Mouse (Mus musculus) central nervous system, embryonic 11.5 days (tissue): ENCODE results near the gene Cnot4. TPM values are rescaled to one million over a fixed set of nuclear protein-coding genes. Genes with fewer than 3 reads are reported as not detected.

Experiments
- polyA plus RNA-seq: library from polyadenylated mRNA; depleted of rRNA; stranded (reverse); fragments of >200 nt; gene quantifications from 2 replicates; pipeline ENCODE4 v1.2.3, GENCODE M21; 2012; rRNA removed

The Cnot4 gene
- 13.2 and 23.6 TPM in 2 replicates for polyA plus RNA-seq

GRCm38 (mm10) chr6:35133579-35134488 is at the start of gene Cnot4:
Gene Cnot4, minus strand, starts transcription at chr6:35133724.

DNA sequence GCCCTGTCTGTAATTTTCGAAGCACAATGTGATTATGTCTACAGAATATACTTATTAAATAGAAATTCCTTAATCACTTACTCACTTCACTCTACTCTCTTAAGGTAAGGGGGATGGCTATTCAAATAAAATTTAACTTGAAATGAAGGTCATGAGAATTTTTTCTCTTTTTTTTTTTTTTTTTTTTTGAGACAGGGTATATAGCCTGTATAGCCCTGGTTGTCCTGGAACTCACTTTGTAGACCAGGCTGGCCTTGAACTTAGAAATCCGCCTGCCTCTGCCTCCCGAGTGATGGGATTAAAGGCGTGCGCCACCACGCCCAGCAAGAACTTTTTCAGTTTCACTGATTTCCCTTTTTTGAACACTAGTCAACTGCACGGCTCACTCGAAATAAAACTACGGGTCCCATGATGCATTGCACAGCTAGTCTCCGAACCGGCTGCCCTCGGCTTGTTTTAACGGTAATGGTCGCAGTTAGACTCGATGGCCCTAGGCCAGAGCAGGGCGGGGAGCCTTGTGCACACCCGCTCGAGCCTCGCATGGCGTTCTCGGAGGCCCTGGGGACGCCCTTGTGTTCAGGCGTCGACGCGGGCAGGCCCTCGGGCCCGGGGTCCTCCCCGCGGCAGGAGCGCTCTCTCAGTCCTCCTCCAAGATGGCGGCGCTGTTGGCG is 43.6 kb upstream of the Cnot4 start, which contains the start of gene Nup205:
TSS of gene Nup205 (plus strand) at position 443 of the 671 bp plus-strand sequence.

GRCm38 (mm10) chr6:34988081-34988761 is 145.3 kb downstream of the Cnot4 start, which contains the start of gene Slc23a4:
Gene Slc23a4, minus strand, starts transcription at chr6:34988404.

Other genes with a start within 250 kb of the Cnot4 start
- gene Wdr91, start 222.8 kb downstream of the Cnot4 start, polyA plus RNA-seq = 21.7 and 23.7 TPM in 2 replicates
- gene Stra8, start 213.6 kb downstream of the Cnot4 start, polyA plus RNA-seq = not detected in 2 replicates
- gene Slc23a4, start 145.3 kb downstream of the Cnot4 start, polyA plus RNA-seq = 1.4 and 1.5 TPM in 2 replicates
- 55.5 and 64.1 TPM in 2 replicates for gene Nup205, start 43.7 kb upstream of the Cnot4 start, polyA plus RNA-seq
- gene Slc13a4, start 174.4 kb upstream of the Cnot4 start, polyA plus RNA-seq = 0.16 and 0.24 TPM in 2 replicates
- 0.06 and 0.07 TPM in 2 replicates for gene Fam180a, start 192.4 kb upstream of the Cnot4 start, polyA plus RNA-seq